Mouse (Mus musculus) MN1 (cell line): Measurements from ENCODE around the gene Zfyve28.

Source experiments
- DNase-seq: peaks from one replicate; pipeline ENCODE4 v3.0.0-alpha.2; 2016; ENCODE audit warnings: low spot score

Zfyve28 gene

GRCm38 (mm10) chr5:34286516-34286915 lies 1.7 kb downstream of the Zfyve28 start:
- DNase-seq = no peak

- peak; percentile 23 for DNase-seq
Measured at GRCm38 (mm10) chr5:34285285-34285684, 3.0 kb downstream of the Zfyve28 start.

GRCm38 (mm10) chr5:34284156-34284750 lies 4.0 kb downstream of the Zfyve28 start:
- DNase-seq = no peak

GRCm38 (mm10) chr5:34283355-34283754 lies 4.9 kb downstream of the Zfyve28 start:
- no peak for DNase-seq

- no peak for DNase-seq
Measured at GRCm38 (mm10) chr5:34280976-34281375, 7.3 kb downstream of the Zfyve28 start.

GRCm38 (mm10) chr5:34279214-34279613 lies 9.0 kb downstream of the Zfyve28 start:
- no peak for DNase-seq

- DNase-seq = no peak
Measured at GRCm38 (mm10) chr5:34278058-34278457, 10.2 kb downstream of the Zfyve28 start.

GRCm38 (mm10) chr5:34276746-34277145 lies 11.5 kb downstream of the Zfyve28 start:
- DNase-seq = no peak

GRCm38 (mm10) chr5:34276191-34276590 lies 12.1 kb downstream of the Zfyve28 start:
- no peak for DNase-seq

GRCm38 (mm10) chr5:34274676-34275293 lies 13.5 kb downstream of the Zfyve28 start:
- no peak for DNase-seq

- no peak for DNase-seq
Measured at GRCm38 (mm10) chr5:34274268-34274667, 14.0 kb downstream of the Zfyve28 start.

- no peak for DNase-seq
Measured at GRCm38 (mm10) chr5:34273251-34273681, 15.0 kb downstream of the Zfyve28 start.

- DNase-seq = no peak
Measured at GRCm38 (mm10) chr5:34271743-34272142, 16.5 kb downstream of the Zfyve28 start.

- DNase-seq = no peak
Measured at GRCm38 (mm10) chr5:34269921-34270465, 18.3 kb downstream of the Zfyve28 start.

GRCm38 (mm10) chr5:34269197-34269920 lies 18.9 kb downstream of the Zfyve28 start:
- DNase-seq = no peak

- no peak for DNase-seq
Measured at GRCm38 (mm10) chr5:34266065-34266464, 22.2 kb downstream of the Zfyve28 start.

- no peak for DNase-seq
Measured at GRCm38 (mm10) chr5:34259172-34259816, 29.0 kb downstream of the Zfyve28 start.

- peak; percentile 59 for DNase-seq
Measured at GRCm38 (mm10) chr5:34255189-34255588, 33.1 kb downstream of the Zfyve28 start.

GRCm38 (mm10) chr5:34254309-34254708 lies 33.9 kb downstream of the Zfyve28 start:
- DNase-seq = no peak

GRCm38 (mm10) chr5:34252967-34253519 lies 35.2 kb downstream of the Zfyve28 start:
- no peak for DNase-seq

GRCm38 (mm10) chr5:34252307-34252966 lies 35.8 kb downstream of the Zfyve28 start:
- DNase-seq = peak; percentile 71

- peak; percentile 23 for DNase-seq
Measured at GRCm38 (mm10) chr5:34251794-34252193, 36.5 kb downstream of the Zfyve28 start.
